Mouse (Mus musculus) embryo, embryonic 11.5 days (tissue): ENCODE data around the gene Filip1l.

Experiments
- DNase-seq: peaks from one replicate; pipeline ENCODE4 v3.0.0-alpha.2; 2012; ENCODE audit warnings: low read depth, low spot score

Gene Filip1l

DNA sequence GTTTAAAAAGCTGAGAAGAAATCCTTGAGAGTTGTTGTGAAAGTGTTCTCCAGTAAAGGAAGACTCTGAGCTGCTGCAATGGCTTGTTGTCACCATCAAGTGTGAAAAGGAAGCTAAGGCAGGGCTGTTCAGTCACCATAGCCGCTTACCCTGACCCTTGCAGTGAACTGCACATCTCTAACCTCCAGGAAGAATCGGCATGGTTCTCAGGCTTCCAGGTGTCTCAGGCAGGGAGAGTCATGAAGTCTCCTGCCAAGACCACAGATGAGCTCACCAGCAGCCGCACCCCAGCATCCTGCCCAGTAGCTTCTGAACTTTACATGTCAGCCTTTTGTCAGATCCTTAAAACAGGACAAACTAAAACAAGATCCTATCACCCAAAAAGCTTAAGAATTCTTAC lies 213.3 kb downstream of the Filip1l start:
- DNase-seq: no peak

DNA sequence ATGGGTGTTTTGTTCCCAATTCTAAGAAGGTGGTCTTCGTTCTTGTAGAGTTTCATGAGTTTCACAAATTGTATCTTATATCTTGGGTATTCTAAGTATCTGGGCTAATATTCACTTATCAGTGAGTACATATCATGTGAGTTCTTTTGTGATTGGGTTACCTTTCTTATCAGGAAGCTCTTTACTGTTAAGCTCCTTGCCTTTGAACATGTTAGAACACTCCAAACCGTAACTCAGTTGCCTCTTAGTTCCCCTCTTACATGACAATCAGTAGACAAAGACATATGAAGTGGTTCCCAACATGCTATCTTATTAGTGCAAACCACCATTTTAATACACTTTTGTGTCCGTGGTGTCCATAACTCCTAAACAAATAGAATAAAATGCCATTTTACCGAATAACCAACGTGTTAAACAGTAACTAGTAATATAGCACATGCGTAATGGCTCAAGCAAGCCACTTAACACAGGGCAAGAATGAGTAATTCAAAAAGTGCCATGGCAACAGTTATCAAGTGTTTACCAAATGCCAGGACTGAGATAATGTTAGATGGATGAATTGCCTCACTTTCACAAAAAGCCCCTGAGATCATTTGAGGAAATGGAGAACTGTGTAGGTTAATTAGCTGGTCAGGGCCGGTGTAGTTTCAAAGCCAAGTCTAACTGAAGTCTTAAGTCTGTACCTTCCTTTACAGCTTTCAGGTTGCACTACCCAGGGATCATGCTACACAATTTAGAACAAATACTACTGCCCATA lies 215.9 kb downstream of the Filip1l start:
- DNase-seq: no peak

DNA sequence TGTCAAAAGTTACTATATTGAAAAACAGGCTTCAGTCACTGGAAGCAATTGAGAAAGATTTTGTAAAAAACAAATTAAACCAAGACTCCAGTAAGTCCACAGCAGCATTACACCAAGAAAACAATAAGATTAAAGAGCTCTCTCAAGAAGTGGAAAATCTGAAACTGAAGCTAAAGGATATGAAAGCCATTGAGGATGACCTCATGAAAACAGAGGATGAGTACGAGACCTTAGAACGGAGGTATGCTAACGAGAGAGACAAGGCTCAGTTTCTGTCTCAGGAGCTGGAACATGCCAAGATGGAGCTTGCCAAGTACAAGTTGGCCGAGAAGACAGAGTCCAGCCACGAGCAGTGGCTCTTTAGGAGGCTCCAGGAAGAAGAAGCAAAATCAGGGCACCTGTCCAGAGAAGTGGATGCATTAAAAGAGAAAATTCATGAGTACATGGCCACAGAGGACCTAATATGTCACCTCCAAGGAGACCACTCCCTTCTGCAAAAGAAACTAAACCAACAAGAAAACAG lies 218.0 kb downstream of the Filip1l start:
- DNase-seq: no peak

DNA sequence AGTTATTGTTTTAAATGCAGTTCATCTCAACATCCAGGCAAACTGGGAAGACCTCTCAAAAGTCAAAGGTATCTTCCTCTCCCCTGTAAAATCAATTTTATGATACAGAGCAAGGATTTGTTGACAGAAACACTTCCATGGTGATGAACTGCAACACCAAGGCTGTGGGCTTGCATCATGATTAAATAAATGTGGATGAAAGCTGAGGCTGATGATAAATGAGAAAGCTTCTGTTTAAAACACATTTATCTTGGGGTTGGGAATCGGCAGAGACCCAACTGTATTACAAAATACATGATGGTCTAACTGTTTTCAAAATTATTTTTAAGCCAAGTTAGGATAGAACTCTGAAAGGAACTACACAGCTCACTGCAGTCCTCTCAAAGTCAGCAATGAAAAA lies 220.9 kb downstream of the Filip1l start:
- no peak for DNase-seq

DNA sequence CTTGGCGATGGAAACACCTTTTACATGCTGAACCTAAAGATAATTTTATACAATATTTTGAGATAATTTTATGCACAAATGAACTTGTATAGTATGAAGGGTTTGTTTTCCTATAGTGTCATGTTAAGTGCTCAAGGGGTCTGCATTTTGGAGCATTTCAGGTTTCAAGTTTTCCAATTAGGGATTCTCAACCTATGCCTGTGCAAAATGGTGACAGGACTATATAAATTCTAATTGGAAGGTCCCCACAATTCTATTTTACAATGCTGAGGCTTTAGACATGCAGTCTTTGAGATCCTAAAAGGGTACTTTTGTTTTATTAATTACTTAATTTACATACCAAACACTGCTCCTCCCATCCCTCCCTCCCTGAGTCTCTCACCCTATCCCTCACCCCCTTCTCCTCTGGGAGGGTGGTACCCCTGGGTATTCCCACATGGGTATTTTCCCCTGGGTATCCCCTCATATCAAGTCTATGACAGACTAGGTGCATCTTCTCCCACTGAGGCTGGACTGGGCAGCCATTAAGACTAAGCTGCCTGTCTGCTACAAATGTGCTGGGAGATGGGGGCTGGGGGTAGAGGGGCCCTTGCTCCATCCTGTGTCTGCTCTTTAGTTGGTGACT lies 223.0 kb downstream of the Filip1l start:
- no peak for DNase-seq

DNA sequence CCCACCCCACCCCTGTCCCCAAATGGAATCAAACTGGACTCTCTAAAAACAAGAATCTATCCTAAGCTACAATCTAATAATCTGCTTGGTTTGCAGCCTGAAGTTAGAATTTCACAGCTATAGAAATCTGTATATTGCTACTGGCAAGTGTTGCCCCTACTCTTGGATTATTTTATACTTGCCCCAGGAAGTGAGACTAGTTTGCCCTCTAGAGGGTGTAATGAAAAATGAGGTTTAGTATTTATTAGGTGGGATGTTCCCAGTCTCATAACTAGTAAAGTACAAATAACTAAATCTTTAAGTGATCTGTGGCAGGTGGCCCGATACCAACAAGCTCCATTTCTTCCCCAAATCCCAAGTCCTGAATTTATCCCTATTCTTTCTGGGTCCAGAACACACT lies 224.6 kb downstream of the Filip1l start:
- no peak for DNase-seq

DNA sequence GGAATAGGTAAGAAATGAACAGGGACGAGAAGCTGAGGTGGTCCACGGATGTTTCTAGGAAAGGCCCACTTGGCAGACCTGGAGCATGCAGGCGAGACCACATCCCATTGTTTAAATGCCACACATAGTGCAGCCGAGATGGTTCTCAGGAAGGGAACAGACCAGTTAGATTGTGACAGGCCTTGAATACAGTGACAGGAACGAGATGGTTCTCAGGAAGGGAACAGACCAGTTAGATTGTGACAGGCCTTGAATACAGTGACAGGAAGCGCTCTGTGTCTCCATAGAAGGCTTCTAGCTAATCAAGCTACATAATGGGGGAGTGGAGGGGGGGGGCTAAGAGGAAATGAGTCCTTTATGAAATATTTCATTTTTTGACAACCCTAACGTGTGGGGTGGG lies 227.1 kb downstream of the Filip1l start:
- DNase-seq: no peak

DNA sequence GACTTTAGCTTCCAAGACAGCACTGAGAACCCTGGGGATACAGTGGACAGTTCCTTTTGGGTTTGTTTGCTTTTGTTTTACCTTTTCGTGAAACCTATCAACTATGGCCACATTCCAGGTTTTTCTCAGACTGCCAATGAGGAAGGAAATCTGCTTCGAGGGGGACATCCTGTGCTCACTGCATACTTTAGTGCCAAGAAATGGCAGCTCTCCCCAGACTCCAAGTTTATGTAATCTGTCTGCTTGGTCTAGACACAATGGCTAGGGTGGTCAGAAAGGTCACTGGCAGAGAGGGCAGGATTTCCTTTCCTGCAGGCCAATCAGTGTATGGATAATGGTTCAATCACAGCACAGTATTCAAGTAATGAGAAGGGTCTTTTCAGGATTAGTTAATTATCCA lies 229.1 kb downstream of the Filip1l start:
- DNase-seq: no peak

DNA sequence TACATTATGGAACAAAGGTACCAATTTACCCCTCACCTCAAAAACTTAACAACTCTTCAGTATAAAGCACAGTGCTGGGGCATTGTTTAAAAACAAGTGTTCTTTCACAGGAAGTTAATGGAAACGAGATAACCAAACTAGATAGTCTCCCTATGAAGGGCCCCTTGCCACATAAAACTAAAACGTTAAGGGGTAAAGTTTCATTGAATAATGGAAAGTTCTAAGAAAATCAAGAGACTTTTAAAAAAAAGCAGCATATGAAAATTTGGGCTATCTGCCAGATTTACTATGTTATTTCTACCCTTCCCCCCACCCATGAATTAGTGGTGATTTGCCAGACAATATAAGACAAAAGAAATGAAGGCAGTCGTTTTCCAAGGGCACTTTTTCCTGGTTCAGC lies 232.3 kb downstream of the Filip1l start:
- no peak for DNase-seq

DNA sequence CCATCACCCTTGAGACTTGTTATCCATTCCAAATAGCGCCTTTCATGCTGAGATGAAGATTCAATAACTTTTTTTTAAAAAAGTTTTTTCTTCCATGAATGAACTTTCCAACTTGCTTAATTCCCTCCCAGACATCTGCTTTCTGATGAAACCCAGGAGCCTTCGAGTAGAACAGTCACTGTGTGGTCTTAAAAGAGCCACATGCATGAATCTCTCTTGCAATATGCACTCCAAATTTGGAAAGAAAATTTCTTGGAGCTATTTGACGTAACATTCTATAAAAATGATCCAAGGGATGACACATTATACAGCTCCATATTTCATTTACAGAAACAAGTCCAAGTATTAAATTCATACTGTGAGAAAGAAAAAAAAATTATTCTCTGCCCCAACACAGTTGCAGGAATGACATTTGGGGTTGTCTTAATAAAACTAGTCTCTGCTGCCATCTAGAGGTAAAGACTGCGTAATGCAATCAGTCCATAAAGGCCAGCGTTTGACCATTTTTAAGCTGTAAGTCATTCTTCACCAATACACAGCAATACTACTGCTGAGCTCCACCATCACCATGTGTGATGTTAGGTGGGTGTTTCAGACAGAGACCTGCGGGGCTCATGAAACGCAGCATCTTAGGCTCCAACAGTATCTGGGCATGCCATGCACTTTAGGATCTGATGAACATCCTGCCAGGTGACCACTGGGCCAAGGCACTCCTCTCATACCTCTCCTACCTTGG lies 240.7 kb downstream of the Filip1l start:
- DNase-seq: peak; percentile 55

DNA sequence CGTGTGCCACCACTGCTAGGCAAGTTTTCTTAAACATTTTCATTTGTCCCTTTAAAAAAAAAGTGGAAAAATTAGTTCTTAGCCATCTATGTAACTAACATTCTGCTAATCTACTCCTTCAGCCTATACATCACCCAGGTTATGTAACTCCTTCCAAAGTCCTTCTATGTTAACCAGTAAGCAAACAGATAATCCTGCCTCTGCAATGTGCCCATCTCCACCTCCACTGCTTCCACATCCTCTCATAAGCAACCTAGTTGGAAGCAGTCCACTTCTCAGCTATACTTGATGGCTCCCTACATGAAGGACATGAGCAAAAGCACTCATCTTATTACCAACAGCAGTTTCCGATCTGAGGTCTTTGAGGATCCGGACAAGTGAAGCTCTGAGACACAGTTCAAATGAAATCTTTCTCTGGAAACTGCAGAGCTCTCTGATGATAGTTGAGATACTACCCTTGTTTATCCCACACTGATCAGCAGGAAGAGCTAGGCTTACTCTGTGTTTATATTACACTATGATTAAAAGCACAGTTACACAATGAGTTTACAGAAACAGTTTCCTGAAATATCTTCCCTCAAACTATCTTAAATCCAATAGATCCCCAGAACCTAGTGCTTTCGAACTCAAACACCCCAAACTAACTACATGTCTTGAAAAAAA lies 244.5 kb downstream of the Filip1l start:
- DNase-seq: no peak

DNA sequence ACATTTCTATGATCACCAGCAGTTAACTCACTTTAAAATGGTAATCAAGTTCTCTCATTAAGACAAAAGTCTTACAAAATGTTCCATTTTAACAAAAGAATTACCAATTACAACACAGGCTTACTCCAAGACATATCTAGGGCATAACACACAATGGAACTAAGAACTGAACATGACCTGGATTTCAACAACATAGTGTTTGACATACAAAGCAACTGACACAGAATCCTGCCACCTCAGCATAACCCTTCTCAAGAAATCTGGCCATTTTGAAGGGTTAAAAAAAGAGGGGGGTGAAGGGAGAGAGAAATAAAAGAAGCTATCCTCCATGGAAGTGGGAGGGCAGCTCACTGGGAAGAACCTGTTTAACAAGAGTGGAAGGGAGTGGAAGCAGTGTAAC lies 248.1 kb downstream of the Filip1l start:
- DNase-seq: no peak

DNA sequence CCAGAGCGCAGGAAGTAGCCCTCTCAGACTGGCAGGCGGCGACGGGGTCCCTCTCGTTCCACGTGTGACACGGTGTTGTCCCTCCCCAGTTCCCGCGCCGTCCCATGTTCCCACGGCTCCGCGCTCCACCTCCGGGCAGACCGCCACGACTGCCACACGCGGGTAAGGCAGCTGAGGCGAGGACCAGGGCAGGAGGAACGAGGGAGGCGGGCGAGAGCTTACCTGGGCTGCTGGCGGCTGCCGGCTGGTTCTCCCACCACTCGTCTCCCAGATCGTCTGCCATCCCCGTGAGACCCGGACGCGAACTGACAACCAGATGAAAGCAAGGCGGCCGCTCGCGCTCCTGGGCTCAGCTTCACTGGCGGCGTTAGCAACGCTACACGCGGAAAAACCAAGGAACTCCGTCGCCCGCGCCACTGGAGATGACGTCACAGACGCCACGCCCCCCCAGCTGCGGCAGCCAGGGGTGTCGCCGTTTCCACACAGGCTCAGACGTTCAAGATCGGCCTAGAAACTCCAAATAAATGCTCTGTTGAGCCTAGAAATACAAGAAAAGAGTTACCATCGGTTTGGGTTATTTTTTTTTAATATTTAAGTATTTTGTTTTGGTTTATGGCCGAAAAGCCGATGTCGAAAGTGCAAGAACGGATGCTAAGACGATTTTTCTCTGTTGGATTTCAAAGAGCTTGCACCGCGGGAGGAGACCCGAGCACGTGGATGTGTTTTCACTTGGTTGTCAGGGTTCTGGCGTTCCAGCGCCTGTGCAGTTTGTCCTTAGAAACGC lies 253.7 kb downstream of the Filip1l start, which contains the start of gene Cmss1:
Gene Cmss1 (minus strand): TSS at position 421 of the 784 bp plus-strand sequence.
- peak; percentile 79 for DNase-seq

DNA sequence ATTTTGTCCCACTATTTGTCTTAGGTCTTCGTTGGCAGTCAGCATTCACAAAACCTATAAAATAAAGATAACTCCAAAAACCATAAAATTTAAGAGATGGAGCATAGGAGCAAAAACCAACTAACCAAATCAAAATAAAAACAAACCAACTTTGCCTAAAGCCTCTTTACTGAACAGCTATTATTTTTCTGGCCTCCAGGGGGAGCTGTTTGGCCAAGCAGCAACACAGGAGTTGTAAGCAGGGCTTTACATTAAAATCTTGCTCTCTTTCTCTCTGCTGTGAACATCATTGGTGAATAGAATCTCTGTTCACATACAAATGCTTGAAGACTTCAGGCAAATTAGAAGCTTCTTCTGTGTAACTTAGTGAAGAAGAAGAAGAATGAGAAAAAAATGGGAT lies 258.9 kb downstream of the Filip1l start:
- DNase-seq: peak; percentile 37
